9 mouse cellular contexts compared by ENCODE assay signal in genomic region chr11:49251380-49251761, GRCm38 (mm10). TPM values are rescaled to one million over a fixed set of nuclear protein-coding genes. Genes with fewer than 3 reads are reported as not detected.
DNase-seq lines count a peak whose midpoint lies in the region; ATAC-seq and TF ChIP-seq lines count a peak whose summit lies in the region.
"Had no signal": no experiment of that assay in that cellular context is flagged by ENCODE, and none has a peak within 500 bp of the region (broad histone marks: within the 10 kb centered on the region; RNA-seq: fewer than 3 reads in every experiment).

No protein-coding gene starts in this region.

- H3K27me3 ChIP-seq in lung, embryonic 16.5 days (ENCODE audit: control insufficient read depth, insufficient read depth, low read depth, low read length), result no peaks in the 10 kb centered on the region
- no peaks in the 10 kb centered on the region for H3K27me3 ChIP-seq in erythroblast, embryonic 14.5 days (ENCODE audit: control insufficient read depth)
- no peaks in the 10 kb centered on the region for H3K27me3 ChIP-seq in limb, embryonic 14.5 days (ENCODE audit: control insufficient read depth, insufficient read depth, low read length)
- no peaks in the 10 kb centered on the region for H3K27me3 ChIP-seq in splenic B cell, adult 2 months (ENCODE audit: control insufficient read depth, insufficient read depth, low read length, poor library complexity, severe bottlenecking)

- peak overlapping the region; percentile 93; the same call in 1 of the 2 replicates for H3K27ac ChIP-seq in lung, embryonic 16.5 days (ENCODE audit: low read length)
- no peak overlapping the region for H3K27ac ChIP-seq in limb, embryonic 14.5 days (replicated peaks; ENCODE audit: low read depth, low read length)

- H3K9me3 ChIP-seq in lung, embryonic 16.5 days (ENCODE audit: control insufficient read depth, low read length), result no peaks in the 10 kb centered on the region
- H3K9me3 ChIP-seq in erythroblast, embryonic 14.5 days (ENCODE audit: control insufficient read depth, low read length), result no peaks in the 10 kb centered on the region
- no peaks in the 10 kb centered on the region for H3K9me3 ChIP-seq in limb, embryonic 14.5 days (ENCODE audit: control insufficient read depth, low read length)

- ATAC-seq in lung, embryonic 16.5 days (ENCODE audit: low read depth), result no peak
- no peak for ATAC-seq in limb, embryonic 14.5 days (ENCODE audit: low FRiP score, low read depth)

- peaks cover 17% of the 10 kb centered on the region for H3K36me3 ChIP-seq in lung, embryonic 16.5 days (ENCODE audit: control insufficient read depth, insufficient read depth, low read length)
- H3K36me3 ChIP-seq in erythroblast, embryonic 14.5 days (ENCODE audit: control insufficient read depth), result peaks cover 60% of the 10 kb centered on the region
- H3K36me3 ChIP-seq in limb, embryonic 14.5 days (ENCODE audit: control insufficient read depth, insufficient read depth, low read length), result peaks cover 29% of the 10 kb centered on the region
- peaks cover 12% of the 10 kb centered on the region for H3K36me3 ChIP-seq in splenic B cell, adult 2 months (ENCODE audit: control insufficient read depth, insufficient read depth, low read length, poor library complexity, severe bottlenecking)

- 40% methylated on average over 7 of the region's 7 CpGs for WGBS in lung, embryonic 16.5 days
- WGBS in limb, embryonic 14.5 days, result 60% methylated on average over 7 of the region's 7 CpGs

- peak overlapping the region; percentile 89 for H3K9ac ChIP-seq in lung, embryonic 16.5 days (ENCODE audit: low read length)
- peak overlapping the region; percentile 95 for H3K9ac ChIP-seq in limb, embryonic 14.5 days (ENCODE audit: low read depth, low read length, severe bottlenecking)

- peak overlapping the region; percentile 73 for H3K4me3 ChIP-seq in lung, embryonic 16.5 days (ENCODE audit: low read length)
- peak overlapping the region; percentile 80 for H3K4me3 ChIP-seq in erythroblast, embryonic 14.5 days (replicated peaks)
- peak overlapping the region; percentile 76 for H3K4me3 ChIP-seq in limb, embryonic 14.5 days (replicated peaks; ENCODE audit: low read length)

- TF ChIP-seq POLR2A in limb, embryonic 14.5 days (IDR thresholded peaks at IDR 0.05; ENCODE audit: borderline replicate concordance, extremely low read depth, insufficient read depth, insufficient read length), result no peak

- no peak for DNase-seq in lung, postnatal 14 days
- no peak for DNase-seq in limb, embryonic 14.5 days (ENCODE audit: low spot score)
- peak; percentile 35 for DNase-seq in splenic B cell, adult 2 months (ENCODE audit: low read depth, low spot score)
- no peak for DNase-seq in layer of hippocampus, adult 8-10 months (ENCODE audit: low spot score in 2 of 2)
- no peak for DNase-seq in yolk sac, embryonic 10.5 days (ENCODE audit: low spot score)
- DNase-seq in gastrocnemius, adult 18-20 months (ENCODE audit: low spot score), result no peak

- peak overlapping the region; percentile 71 for H3K4me2 ChIP-seq in lung, embryonic 16.5 days (ENCODE audit: low read depth, low read length)
- peak overlapping the region; percentile 74 for H3K4me2 ChIP-seq in limb, embryonic 14.5 days (replicated peaks; ENCODE audit: low read depth, low read length, severe bottlenecking)

- peaks cover 47% of the 10 kb centered on the region for H3K4me1 ChIP-seq in lung, embryonic 16.5 days (replicated peaks; ENCODE audit: control insufficient read depth, insufficient read depth, low read length)
- H3K4me1 ChIP-seq in erythroblast, embryonic 14.5 days (ENCODE audit: control insufficient read depth), result peaks cover 88% of the 10 kb centered on the region
- H3K4me1 ChIP-seq in limb, embryonic 14.5 days (ENCODE audit: control insufficient read depth, insufficient read depth, low read length), result peaks cover 26% of the 10 kb centered on the region

RNA-seq across cellular contexts. Expression of gene Mgat1, which starts 7.4 kb away (rescaled TPM):
- 73.0 and 78.9 TPM in 2 replicates for polyA plus RNA-seq in lung, embryonic 16.5 days (2015; fragmentation: Nextera tagmentation; extraction: Ambion mirVana)
- 6.7 and 7.3 TPM in 2 replicates for polyA plus RNA-seq in erythroblast, embryonic 14.5 days (2012)
- 83.7 and 117 TPM in 2 replicates for polyA plus RNA-seq in limb, embryonic 14.5 days (2012; rRNA removed)
- polyA plus RNA-seq in limb, embryonic 14.5 days (2014; fragmentation: Nextera tagmentation; extraction: Ambion mirVana), result 64.7 and 68.0 TPM in 2 replicates
- total RNA-seq in layer of hippocampus, adult 8-10 months (2022), result 10 to 100 TPM; 56.4 to 63.2 (median 59.5) TPM
- 10 to 100 TPM; 41.0 to 49.9 TPM for total RNA-seq in gastrocnemius, adult 18-20 months (2021)

RNA-seq across cellular contexts. Expression of gene Olfr1393, which starts 26.7 kb away (rescaled TPM):
- polyA plus RNA-seq in lung, embryonic 16.5 days (2015; fragmentation: Nextera tagmentation; extraction: Ambion mirVana), result 0.05 TPM in 1 of 2 replicates, not detected in the other
- not detected in 2 replicates for polyA plus RNA-seq in erythroblast, embryonic 14.5 days (2012)
- polyA plus RNA-seq in limb, embryonic 14.5 days (2012; rRNA removed), result 0.09 and 0.26 TPM in 2 replicates
- polyA plus RNA-seq in limb, embryonic 14.5 days (2014; fragmentation: Nextera tagmentation; extraction: Ambion mirVana), result not detected in 2 replicates
- total RNA-seq in layer of hippocampus, adult 8-10 months (2022), result not detected
- under 1 TPM in 1 of 2 experiments, not detected in 1; 0.09 TPM for total RNA-seq in gastrocnemius, adult 18-20 months (2021)

RNA-seq across cellular contexts. Expression of gene Olfr1392, which starts 33.7 kb away (rescaled TPM):
- 0.14 TPM in 1 of 2 replicates, not detected in the other for polyA plus RNA-seq in lung, embryonic 16.5 days (2015; fragmentation: Nextera tagmentation; extraction: Ambion mirVana)
- 0.01 TPM in 1 of 2 replicates, not detected in the other for polyA plus RNA-seq in erythroblast, embryonic 14.5 days (2012)
- 0.15 and 0.18 TPM in 2 replicates for polyA plus RNA-seq in limb, embryonic 14.5 days (2012; rRNA removed)
- polyA plus RNA-seq in limb, embryonic 14.5 days (2014; fragmentation: Nextera tagmentation; extraction: Ambion mirVana), result 0.06 TPM in 1 of 2 replicates, not detected in the other
- not detected for total RNA-seq in layer of hippocampus, adult 8-10 months (2022)
- not detected for total RNA-seq in gastrocnemius, adult 18-20 months (2021)

RNA-seq across cellular contexts. Expression of gene Zfp62, which starts 48.3 kb away (rescaled TPM):
- polyA plus RNA-seq in lung, embryonic 16.5 days (2015; fragmentation: Nextera tagmentation; extraction: Ambion mirVana), result 35.8 and 38.2 TPM in 2 replicates
- 0.02 and 0.16 TPM in 2 replicates for polyA plus RNA-seq in erythroblast, embryonic 14.5 days (2012)
- 14.9 and 22.1 TPM in 2 replicates for polyA plus RNA-seq in limb, embryonic 14.5 days (2012; rRNA removed)
- polyA plus RNA-seq in limb, embryonic 14.5 days (2014; fragmentation: Nextera tagmentation; extraction: Ambion mirVana), result 38.0 and 43.1 TPM in 2 replicates
- 10 to 100 TPM; 42.5 to 60.7 (median 52.8) TPM for total RNA-seq in layer of hippocampus, adult 8-10 months (2022)
- 10 to 100 TPM; 27.4 to 28.3 TPM for total RNA-seq in gastrocnemius, adult 18-20 months (2021)

RNA-seq across cellular contexts. Expression of gene Olfr10, which starts 53.2 kb away (rescaled TPM):
- not detected in 2 replicates for polyA plus RNA-seq in lung, embryonic 16.5 days (2015; fragmentation: Nextera tagmentation; extraction: Ambion mirVana)
- not detected in 2 replicates for polyA plus RNA-seq in erythroblast, embryonic 14.5 days (2012)
- not detected in 2 replicates for polyA plus RNA-seq in limb, embryonic 14.5 days (2012; rRNA removed)
- polyA plus RNA-seq in limb, embryonic 14.5 days (2014; fragmentation: Nextera tagmentation; extraction: Ambion mirVana), result not detected in 2 replicates
- total RNA-seq in layer of hippocampus, adult 8-10 months (2022), result not detected
- not detected for total RNA-seq in gastrocnemius, adult 18-20 months (2021)
- polyA plus RNA-seq: gonadal fat pad, adult 2 months had no signal
